Mouse (Mus musculus): ENCODE results near the gene Ttc23.

- no peak for TF ChIP-seq CTCF (IDR thresholded peaks at IDR 0.05; ENCODE audit: low read depth, low read length)
- TF ChIP-seq POLR2A (IDR thresholded peaks at IDR 0.05; ENCODE audit: extremely low read depth, insufficient read depth, low read length), result no peak
Measured at GRCm38 (mm10) chr7:67708160-67708559, 61.0 kb downstream of the Ttc23 start.

Data from liver, adult 2 months (tissue).